Mouse (Mus musculus): ENCODE measurements around the gene Hhatl.

DNA sequence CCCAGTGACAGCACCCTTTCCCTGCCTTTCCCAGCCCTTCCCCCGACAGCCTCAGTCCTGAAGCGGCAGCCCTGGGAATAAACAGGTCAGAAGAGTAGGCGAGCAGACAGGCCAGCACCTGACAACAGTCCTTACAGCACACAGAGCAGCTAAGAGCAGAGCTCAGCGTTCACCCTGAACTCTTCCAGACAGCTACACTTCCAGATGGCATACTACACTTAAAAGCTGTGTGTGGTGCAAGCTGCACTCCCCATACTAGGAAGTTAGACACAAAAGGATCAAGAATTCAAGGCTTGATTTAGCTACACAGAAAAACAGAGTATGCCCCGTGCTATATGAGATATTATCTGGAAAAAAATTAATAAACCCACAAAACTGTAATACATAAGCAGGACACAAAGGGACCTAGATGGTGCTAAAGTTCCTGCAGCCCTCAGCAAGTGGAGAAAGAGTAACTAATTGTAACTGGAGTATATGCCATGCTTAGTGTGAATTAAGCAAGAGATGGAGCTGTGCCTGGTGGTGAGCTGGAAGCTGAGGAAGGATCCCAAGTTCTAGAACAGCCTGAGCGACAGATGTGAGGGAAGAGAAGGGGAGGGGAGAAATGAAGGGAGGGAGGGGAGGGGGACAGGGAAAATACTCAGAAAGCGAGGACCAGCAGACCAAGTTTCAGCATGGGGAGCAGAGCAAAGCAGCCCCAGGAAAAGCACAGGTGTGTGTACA is 37.1 kb upstream of the Hhatl start:
- TF ChIP-seq CTCF (IDR thresholded peaks at IDR 0.05; ENCODE audit: extremely low read depth, insufficient read length, insufficient replicate concordance, low read depth, low read length) (no peak), POLR2A (IDR thresholded peaks at IDR 0.05; ENCODE audit: low read depth, low read length) (no peak)

Data from small intestine, adult 2 months (tissue).